Mouse (Mus musculus): ENCODE measurements around the gene 4933428G20Rik. TPM values are rescaled to one million over a fixed set of nuclear protein-coding genes. Genes with fewer than 3 reads are reported as not detected.

Gene 4933428G20Rik
- polyA plus RNA-seq, 1 experiment from 2014 or later, result 0.59 TPM

DNA sequence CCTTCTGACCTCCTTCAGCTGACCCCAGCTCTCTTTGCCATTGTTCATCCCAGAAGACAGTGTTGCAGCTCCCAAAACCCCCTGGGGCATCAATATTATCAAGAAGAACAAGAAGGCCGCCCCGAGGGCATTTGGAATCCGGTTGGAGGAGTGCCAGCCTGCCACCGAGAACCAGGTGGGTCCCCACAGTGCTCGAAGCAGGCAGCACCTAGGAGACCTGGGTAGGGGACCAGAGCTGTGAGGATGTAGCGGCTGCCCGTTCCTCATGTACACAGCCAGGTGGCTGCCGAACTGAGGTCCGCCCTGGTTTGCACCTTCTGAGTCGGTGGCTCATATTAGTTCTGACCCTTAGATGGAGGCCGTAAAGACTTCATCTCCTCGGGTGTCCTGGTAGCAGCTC lies 34.2 kb downstream of the 4933428G20Rik start:
- no peak overlapping the region for H3K4me3 ChIP-seq
- DNase-seq (ENCODE audit: low spot score), result no peak
- peaks cover 76% of the 10 kb centered on the region for H3K36me3 ChIP-seq
- H3K27me3 ChIP-seq (ENCODE audit: insufficient read depth, poor library complexity, severe bottlenecking), result peaks cover 49% of the 10 kb centered on the region
- H3K27ac ChIP-seq, result no peak overlapping the region
- H3K4me1 ChIP-seq (replicated peaks), result peaks cover 23% of the 10 kb centered on the region
- no peaks in the 10 kb centered on the region for H3K9me3 ChIP-seq
- WGBS, result 86% methylated on average over 12 of the region's 12 CpGs

DNA sequence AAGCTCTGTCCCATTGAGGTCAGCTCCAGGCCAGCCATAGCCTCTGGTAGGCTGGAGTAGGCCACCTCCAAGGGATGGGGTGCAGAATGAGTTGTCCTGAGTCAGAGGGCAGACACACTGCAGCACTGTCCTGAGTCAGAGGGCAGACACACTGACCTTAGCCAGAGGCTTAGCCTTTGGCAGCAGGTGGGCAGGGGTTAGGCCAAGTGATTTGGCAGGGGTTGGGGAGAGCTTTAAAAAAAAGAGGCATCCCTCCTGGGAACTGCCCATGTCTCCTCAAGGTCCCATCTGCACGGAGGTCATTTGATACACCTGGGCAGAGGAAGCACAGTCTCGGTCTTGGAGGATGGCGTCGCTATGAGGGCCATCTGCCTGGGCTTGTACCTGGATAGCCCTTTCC lies 36.1 kb downstream of the 4933428G20Rik start:
- WGBS, result 81% methylated on average over 4 of the region's 4 CpGs
- DNase-seq (ENCODE audit: low spot score), result no peak
- H3K9me3 ChIP-seq, result no peaks in the 10 kb centered on the region
- peaks cover 23% of the 10 kb centered on the region for H3K4me1 ChIP-seq (replicated peaks)
- H3K27me3 ChIP-seq (ENCODE audit: insufficient read depth, poor library complexity, severe bottlenecking), result peaks cover 42% of the 10 kb centered on the region
- no peak overlapping the region for H3K27ac ChIP-seq
- H3K4me3 ChIP-seq, result no peak overlapping the region
- peaks cover 74% of the 10 kb centered on the region for H3K36me3 ChIP-seq

DNA sequence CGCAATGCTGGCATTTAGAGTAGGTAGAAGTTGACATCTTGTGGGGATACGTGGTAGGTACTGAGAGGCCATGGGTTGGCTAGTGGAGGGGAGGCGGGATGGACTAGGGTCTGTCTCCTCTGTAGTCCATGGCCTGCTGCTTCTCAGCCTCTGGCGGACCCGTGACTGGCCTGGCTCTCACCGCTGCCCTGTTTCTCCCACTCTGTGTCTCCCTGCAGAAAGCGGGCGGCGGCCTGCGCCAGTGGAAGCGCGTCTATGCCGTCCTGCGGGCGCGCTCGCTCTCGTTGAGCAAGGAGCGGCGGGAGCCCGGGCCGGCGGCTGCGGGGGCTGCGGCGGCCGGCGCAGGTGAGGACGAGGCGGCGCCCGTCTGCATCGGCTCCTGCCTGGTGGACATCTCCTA lies 37.0 kb downstream of the 4933428G20Rik start:
- H3K9me3 ChIP-seq, result no peaks in the 10 kb centered on the region
- no peak overlapping the region for H3K27ac ChIP-seq
- peaks cover 19% of the 10 kb centered on the region for H3K4me1 ChIP-seq (replicated peaks)
- peak overlapping the region; percentile 28 for H3K4me3 ChIP-seq
- peaks cover 83% of the 10 kb centered on the region for H3K36me3 ChIP-seq
- DNase-seq (ENCODE audit: low spot score), result no peak
- 41% methylated on average over 33 of the region's 33 CpGs for WGBS
- H3K27me3 ChIP-seq (ENCODE audit: insufficient read depth, poor library complexity, severe bottlenecking), result peaks cover 42% of the 10 kb centered on the region

GRCm38 (mm10) chr11:97462538-97462937 lies 37.6 kb downstream of the 4933428G20Rik start:
- WGBS, result 88% methylated on average over 6 of the region's 6 CpGs
- no peak for DNase-seq (ENCODE audit: low spot score)

DNA sequence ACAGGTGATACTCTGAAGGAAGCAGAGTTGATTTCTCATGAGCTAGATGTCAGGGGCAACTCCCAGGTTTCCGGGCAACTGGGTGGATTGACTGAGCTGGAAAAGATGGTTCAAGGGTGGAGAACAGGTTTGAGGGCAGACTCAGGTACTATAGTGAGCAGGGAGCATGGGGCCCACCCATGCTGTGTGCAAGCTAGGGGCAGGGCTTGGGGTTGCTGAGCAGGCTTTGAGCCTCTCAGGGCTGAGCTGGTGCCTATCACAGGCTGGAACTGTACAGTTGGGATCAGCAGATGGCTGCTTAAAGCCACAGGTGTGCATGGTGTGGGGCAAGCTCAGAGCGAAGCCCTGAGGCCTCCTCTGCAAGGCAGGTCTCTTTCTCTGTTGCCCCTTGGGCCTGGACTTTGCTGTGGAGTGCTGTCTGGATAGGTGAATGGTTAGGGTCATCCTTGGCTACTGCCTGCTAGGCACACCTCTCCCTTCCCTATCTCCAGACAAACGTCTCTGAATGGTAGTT lies 38.8 kb downstream of the 4933428G20Rik start:
- no peak overlapping the region for H3K27ac ChIP-seq
- no peak for DNase-seq (ENCODE audit: low spot score)
- peaks cover 17% of the 10 kb centered on the region for H3K4me1 ChIP-seq (replicated peaks)
- H3K9me3 ChIP-seq, result no peaks in the 10 kb centered on the region
- WGBS, result 92% methylated on average over 3 of the region's 3 CpGs
- H3K4me3 ChIP-seq, result no peak overlapping the region
- peaks cover 91% of the 10 kb centered on the region for H3K36me3 ChIP-seq
- peaks cover 42% of the 10 kb centered on the region for H3K27me3 ChIP-seq (ENCODE audit: insufficient read depth, poor library complexity, severe bottlenecking)

More at GRCm38 (mm10) chr11:97462538-97462937, 37.6 kb downstream of the 4933428G20Rik start:
- Histone ChIP-seq H3K27ac (no peak overlapping the region), H3K4me3 (no peak overlapping the region), H3K9me3 (no peaks in the 10 kb centered on the region), H3K4me1 (replicated peaks) (peaks cover 18% of the 10 kb centered on the region), H3K36me3 (peaks cover 89% of the 10 kb centered on the region), H3K27me3 (ENCODE audit: insufficient read depth, poor library complexity, severe bottlenecking) (peaks cover 42% of the 10 kb centered on the region)

DNA sequence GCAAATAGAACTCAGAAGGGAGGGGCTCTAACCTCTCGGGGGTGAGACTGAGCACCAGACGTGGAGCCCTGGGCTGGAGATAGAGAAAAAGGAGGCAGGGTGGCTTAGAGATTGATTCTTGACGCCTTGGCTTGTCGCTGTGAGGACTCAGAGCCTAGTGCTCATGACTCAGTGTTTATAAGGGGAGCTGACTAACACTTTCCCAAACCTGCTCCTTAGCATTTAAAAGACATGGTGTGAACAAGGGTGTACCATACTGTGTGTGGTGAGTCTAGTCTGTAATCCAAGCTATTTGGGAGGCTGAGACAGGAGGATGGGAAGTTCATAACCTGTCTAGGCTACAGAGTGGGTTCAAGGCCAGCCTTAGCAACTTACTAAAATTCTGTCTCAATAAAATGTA lies 43.0 kb downstream of the 4933428G20Rik start:
- Histone ChIP-seq H3K4me1 (replicated peaks) (peaks cover 9% of the 10 kb centered on the region), H3K27me3 (ENCODE audit: insufficient read depth, poor library complexity, severe bottlenecking) (peaks cover 8% of the 10 kb centered on the region; the same call in 1 of the 2 replicates), H3K9me3 (no peaks in the 10 kb centered on the region), H3K36me3 (peaks cover 85% of the 10 kb centered on the region), H3K27ac (no peak overlapping the region), H3K4me3 (no peak overlapping the region)
- no peak for DNase-seq (ENCODE audit: low spot score)
- WGBS, result 89% methylated on average over 4 of the region's 4 CpGs

DNA sequence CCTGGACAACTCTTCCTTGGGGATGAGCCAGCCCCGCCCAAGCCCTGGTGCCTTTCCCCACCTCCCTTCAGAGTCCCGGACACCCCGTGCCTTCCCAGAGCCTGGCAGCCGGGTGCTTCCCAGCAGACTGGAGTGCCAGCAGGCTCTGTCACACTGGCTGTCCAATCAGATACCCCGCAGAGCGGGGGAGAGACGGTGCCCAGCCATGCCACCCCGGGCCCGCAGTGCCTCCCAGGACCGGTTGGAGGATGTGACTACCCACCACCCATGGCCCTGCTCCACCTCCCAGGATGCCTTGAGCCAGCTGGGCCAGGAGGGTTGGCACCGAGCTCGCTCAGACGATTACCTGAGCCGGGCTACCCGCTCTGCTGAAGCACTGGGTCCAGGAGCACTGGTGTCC lies 48.5 kb downstream of the 4933428G20Rik start:
- H3K4me3 ChIP-seq, result 0 out of 2 replicates have a peak overlapping the region, but pooled peaks have one; percentile 1
- peaks cover 40% of the 10 kb centered on the region for H3K4me1 ChIP-seq (replicated peaks)
- peaks cover 60% of the 10 kb centered on the region for H3K36me3 ChIP-seq

GRCm38 (mm10) chr11:97450305-97450922 lies 49.7 kb downstream of the 4933428G20Rik start:
- Histone ChIP-seq H3K4me1 (replicated peaks) (peaks cover 51% of the 10 kb centered on the region), H3K27me3 (ENCODE audit: insufficient read depth, poor library complexity, severe bottlenecking) (no peaks in the 10 kb centered on the region), H3K9me3 (no peaks in the 10 kb centered on the region), H3K4me3 (peak overlapping the region; percentile 51), H3K27ac (peak overlapping the region; percentile 82), H3K36me3 (peaks cover 56% of the 10 kb centered on the region)
- 31% methylated on average over 10 of the region's 10 CpGs for WGBS
- no peak for DNase-seq (ENCODE audit: low spot score)

More for the DNA sequence above, 48.5 kb downstream of the 4933428G20Rik start:
- DNase-seq (ENCODE audit: low spot score), result no peak
- H3K27me3 ChIP-seq (ENCODE audit: insufficient read depth, poor library complexity, severe bottlenecking), result no peaks in the 10 kb centered on the region
- 96% methylated on average over 15 of the region's 15 CpGs for WGBS
- no peaks in the 10 kb centered on the region for H3K9me3 ChIP-seq
- no peak overlapping the region for H3K27ac ChIP-seq

GRCm38 (mm10) chr11:97449601-97450293 lies 50.4 kb downstream of the 4933428G20Rik start:
- H3K9me3 ChIP-seq, result no peaks in the 10 kb centered on the region
- WGBS, result 16% methylated on average over 15 of the region's 15 CpGs
- H3K27me3 ChIP-seq (ENCODE audit: insufficient read depth, poor library complexity, severe bottlenecking), result 0 out of 2 replicates have a peak, but pooled peaks cover 1% of the 10 kb centered on the region
- H3K36me3 ChIP-seq, result peaks cover 63% of the 10 kb centered on the region
- H3K27ac ChIP-seq, result peak overlapping the region; percentile 82
- peak; percentile 74 for DNase-seq (ENCODE audit: low spot score)
- H3K4me1 ChIP-seq (replicated peaks), result peaks cover 54% of the 10 kb centered on the region
- peak overlapping the region; percentile 51 for H3K4me3 ChIP-seq

GRCm38 (mm10) chr11:97448611-97449394 lies 51.3 kb downstream of the 4933428G20Rik start:
- 91% methylated on average over 11 of the region's 11 CpGs for WGBS
- 0 out of 2 replicates have a peak, but pooled peaks cover 10% of the 10 kb centered on the region for H3K27me3 ChIP-seq (ENCODE audit: insufficient read depth, poor library complexity, severe bottlenecking)

DNA sequence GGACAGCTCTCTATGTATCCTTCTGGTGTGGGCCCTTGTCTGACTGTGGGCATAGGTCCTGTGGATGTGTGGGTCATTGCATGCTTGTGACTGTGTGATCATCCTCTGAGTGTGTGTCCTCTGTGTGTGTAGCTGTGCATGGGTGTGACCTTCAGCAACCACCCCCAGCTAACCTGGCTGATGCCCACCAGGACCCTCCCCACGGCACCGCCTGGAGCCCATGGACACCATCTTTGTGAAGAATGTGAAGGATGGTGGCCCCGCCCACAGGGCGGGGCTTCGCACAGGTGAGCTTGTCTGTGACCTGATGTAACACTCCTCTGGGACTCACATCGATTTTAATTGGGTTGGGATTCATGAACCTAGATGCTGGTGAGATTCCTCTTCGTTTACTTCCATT lies 52.2 kb downstream of the 4933428G20Rik start:
- Histone ChIP-seq H3K27ac (no peak overlapping the region), H3K4me3 (no peak overlapping the region), H3K36me3 (peaks cover 53% of the 10 kb centered on the region), H3K27me3 (ENCODE audit: insufficient read depth, poor library complexity, severe bottlenecking) (peaks cover 14% of the 10 kb centered on the region), H3K9me3 (no peaks in the 10 kb centered on the region), H3K4me1 (replicated peaks) (peaks cover 48% of the 10 kb centered on the region)
- no peak for DNase-seq (ENCODE audit: low spot score)
- WGBS, result 78% methylated on average over 7 of the region's 7 CpGs

More at GRCm38 (mm10) chr11:97448611-97449394, 51.3 kb downstream of the 4933428G20Rik start:
- peaks cover 61% of the 10 kb centered on the region for H3K36me3 ChIP-seq
- no peak overlapping the region for H3K4me3 ChIP-seq
- no peak for DNase-seq (ENCODE audit: low spot score)
- no peaks in the 10 kb centered on the region for H3K9me3 ChIP-seq
- peaks cover 54% of the 10 kb centered on the region for H3K4me1 ChIP-seq (replicated peaks)
- 0 out of 2 replicates have a peak overlapping the region, but pooled peaks have one; percentile 54 for H3K27ac ChIP-seq

DNA sequence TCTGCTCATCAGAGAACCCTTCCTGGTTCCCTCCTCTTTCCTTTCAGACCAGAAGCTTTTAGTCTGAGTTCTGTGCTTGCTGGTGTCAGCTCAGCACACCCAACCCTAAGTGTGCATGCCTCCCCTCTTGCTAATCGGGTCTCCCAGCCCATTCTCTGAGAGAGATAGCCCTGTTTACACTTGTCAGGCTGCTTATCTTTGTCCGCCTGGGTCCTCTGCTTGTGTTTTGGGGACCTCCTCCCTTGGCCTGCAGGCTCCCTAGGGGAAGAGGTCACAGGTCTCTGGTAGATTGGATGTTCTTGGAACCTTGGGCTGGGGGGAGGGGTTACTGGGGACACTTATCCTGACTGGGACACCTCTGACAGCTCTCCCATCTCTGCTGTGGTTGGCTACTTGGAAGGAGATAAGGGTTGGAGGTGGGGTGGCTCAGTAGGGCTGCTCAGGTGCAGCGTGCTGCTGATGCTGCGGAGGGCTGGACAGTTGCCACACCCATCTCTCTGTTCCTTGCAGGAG lies 54.1 kb downstream of the 4933428G20Rik start:
- peak overlapping the region; percentile 63 for H3K27ac ChIP-seq
- peaks cover 53% of the 10 kb centered on the region for H3K4me1 ChIP-seq (replicated peaks)
- no peak overlapping the region for H3K4me3 ChIP-seq
- no peaks in the 10 kb centered on the region for H3K9me3 ChIP-seq
- H3K27me3 ChIP-seq (ENCODE audit: insufficient read depth, poor library complexity, severe bottlenecking), result peaks cover 34% of the 10 kb centered on the region
- DNase-seq (ENCODE audit: low spot score), result no peak
- peaks cover 35% of the 10 kb centered on the region for H3K36me3 ChIP-seq
- 62% methylated on average over 4 of the region's 4 CpGs for WGBS
